Mouse (Mus musculus): ENCODE measurements around the gene Ryr2.
"Not testable (repeated sequence)": the region's sequence is repeated elsewhere in the genome, so short reads cannot be mapped to it uniquely, and the experiment has no call there.

Gene Ryr2

DNA sequence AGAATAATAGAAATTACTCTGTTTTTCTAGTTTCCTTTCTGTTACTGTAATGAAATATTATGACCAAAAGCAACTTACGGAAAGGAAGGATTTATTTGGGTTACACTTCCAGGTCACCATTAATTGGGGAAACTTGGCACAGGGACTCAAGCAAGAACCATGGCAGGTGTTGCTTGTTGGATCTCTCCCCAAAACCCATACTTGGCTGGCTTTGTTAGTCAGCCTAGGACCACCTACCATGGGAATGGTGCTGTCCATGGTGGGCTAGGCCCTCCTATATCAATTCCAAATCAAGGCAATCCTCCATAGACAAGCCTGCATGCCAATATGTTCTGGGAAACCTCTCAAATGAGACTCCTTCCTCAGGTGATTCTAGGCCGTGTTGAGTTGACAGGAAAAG lies 237.3 kb downstream of the Ryr2 start:
- no peak for DNase-seq

GRCm38 (mm10) chr13:11868979-11869378 lies 237.8 kb downstream of the Ryr2 start:
- DNase-seq = no peak

- DNase-seq = no peak
Measured at GRCm38 (mm10) chr13:11868056-11868455, 238.7 kb downstream of the Ryr2 start.

GRCm38 (mm10) chr13:11865261-11865660 lies 241.5 kb downstream of the Ryr2 start:
- DNase-seq = peak; percentile 26

GRCm38 (mm10) chr13:11851691-11852090 lies 255.1 kb downstream of the Ryr2 start:
- DNase-seq = no peak

DNA sequence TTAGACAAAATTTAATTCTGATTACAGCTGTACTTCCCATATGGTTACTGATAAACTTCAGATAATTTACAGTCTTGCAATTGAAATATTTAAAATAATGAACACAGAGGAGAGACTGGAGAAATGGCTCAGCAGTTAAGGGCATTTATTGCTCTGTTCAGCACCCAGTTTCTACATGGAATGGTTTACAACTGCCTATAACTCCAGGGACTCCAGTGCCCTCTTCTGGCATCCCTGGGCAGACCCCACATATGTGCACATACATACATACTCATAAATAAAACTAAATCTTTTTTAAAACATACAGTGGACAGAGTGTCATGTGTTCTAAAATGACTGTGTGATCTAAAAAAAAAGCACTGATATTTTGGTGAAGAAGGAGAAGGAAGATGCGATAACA lies 262.9 kb downstream of the Ryr2 start:
- DNase-seq = no peak

- no peak for DNase-seq
Measured at GRCm38 (mm10) chr13:11837870-11838269, 268.9 kb downstream of the Ryr2 start.

- no peak for DNase-seq
Measured at GRCm38 (mm10) chr13:11837152-11837551, 269.6 kb downstream of the Ryr2 start.

GRCm38 (mm10) chr13:11836304-11837078 lies 270.3 kb downstream of the Ryr2 start:
- no peak for DNase-seq

DNA sequence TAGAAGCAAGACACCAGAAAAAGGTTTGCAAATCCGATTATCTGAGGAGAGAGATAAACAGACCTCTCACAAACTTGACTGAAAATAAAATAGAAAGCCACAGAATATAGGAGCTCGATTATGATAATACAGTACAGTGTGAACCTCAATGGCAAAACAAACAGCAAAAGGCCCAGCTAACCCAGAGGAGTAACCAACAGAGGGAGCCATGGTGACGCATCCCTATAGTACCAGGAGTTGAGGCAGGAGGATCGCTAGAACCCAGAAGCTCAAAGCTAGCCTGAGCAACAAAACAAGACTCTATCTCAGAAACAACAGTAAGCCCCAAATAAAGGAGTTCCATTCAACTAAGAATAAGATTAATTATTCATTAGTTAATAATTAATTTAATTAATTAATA lies 275.5 kb downstream of the Ryr2 start:
- no peak for DNase-seq

DNA sequence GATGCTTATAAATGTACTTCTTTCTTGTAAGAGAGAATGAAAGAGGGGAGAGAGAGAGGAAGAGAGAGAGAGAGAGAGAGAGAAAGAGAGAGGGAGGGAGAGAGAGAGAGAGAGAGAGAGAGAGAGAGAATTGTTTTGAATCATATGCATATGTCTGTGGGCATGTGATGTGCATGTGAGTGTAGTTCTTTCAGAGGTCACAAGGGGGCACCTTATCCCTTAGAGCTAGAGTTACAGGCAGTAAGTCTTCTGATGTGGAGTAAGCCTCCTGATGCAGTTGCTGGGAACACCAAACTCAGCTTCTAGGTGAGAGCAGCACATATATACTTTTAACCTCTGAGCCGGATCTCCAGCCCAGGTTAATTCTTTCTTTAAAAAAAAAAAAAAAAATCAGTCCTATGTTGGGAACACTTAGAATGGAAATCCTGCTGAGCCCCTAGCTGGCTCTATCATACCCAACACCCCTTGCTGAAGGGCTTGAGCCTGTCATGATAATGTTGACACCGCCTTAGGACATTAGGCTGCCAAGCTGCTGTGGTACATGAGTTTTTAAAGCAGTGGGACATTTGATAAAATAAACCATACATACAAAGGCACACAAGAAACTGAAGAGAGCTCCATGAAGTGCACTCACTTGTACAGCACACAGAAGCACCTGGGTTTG lies 281.1 kb downstream of the Ryr2 start:
- DNase-seq = no peak

- no peak for DNase-seq
Measured at GRCm38 (mm10) chr13:11818723-11819122, 288.0 kb downstream of the Ryr2 start.

GRCm38 (mm10) chr13:11809365-11809764 lies 297.4 kb downstream of the Ryr2 start:
- DNase-seq = not testable (repeated sequence)

DNA sequence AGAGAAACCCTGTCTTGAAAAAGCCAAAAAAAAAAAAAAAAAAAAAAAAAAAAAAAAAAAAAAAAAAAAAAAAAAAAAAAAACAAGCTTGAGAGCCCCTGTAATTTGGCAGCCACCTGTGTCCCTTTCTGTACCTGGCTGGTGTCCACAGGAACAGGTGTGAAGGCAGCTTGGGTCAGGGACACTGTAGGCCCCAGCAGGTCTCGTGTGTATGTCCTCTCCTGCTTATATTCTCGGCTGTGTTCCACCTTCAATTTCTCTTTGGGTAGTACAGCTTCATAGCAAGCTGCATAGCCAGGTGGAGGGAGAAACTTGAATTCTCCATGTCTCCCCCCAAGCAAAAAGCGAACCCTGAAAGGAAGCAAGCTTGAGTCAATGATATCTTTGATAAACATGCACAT lies 314.2 kb downstream of the Ryr2 start:
- no peak for DNase-seq

DNA sequence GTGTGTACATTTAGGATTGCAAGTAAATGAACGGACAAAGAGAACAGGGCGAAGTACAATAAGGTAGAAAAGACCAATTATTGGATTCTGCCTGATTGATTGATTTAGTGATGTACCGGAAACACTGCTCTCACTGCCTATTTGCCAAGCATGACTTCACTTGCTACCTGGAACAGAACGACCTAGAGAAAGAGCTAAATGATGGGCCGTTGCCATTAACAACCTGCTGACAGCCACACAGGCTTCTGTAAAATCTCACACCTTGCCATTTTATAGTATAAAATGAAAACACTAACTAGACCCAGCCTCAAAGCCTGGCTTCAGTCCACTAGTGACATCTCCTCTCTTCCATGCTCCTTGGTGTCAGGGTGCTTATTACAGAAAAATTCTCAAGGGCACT lies 316.2 kb downstream of the Ryr2 start:
- DNase-seq = no peak

DNA sequence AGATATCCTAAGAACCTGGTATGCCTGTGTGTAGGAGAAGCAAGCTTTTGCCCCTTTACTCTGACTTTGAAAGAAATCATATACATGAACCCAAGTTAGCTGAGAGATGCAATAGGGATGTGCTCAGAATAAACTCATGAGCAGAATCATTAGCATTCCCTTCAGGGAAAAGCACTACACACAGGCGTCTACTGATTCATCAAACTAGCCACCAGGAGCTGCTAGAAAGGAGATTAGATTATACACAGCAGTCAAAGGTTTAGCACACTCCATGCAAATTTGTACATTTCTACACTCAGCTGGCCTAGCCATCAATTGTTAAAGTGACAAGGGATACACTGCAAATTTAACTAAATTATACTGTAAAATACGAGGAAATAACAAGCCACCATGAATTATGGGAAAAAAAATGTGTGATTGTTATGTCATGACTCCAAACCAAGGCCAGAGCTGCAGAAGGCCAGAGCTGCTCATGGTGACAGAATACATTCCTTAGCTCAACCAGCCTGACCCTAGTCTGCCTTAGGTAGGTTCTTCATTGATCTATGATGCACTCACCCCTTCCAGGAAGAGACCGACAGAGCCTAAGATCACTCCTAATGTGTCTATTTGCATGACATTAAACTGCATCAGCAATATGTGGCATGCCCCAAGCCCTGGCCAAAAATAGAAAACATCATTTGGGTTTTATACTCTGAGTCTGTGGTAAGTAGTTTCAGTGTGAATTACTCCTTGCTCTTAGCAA lies 324.2 kb downstream of the Ryr2 start:
- DNase-seq = no peak

GRCm38 (mm10) chr13:11781065-11781464 lies 325.7 kb downstream of the Ryr2 start:
- DNase-seq = no peak

- no peak for DNase-seq
Measured at GRCm38 (mm10) chr13:11777726-11778125, 329.0 kb downstream of the Ryr2 start.

GRCm38 (mm10) chr13:11772173-11772572 lies 334.6 kb downstream of the Ryr2 start:
- no peak for DNase-seq

GRCm38 (mm10) chr13:11766899-11767298 lies 339.8 kb downstream of the Ryr2 start:
- DNase-seq = no peak

GRCm38 (mm10) chr13:11763925-11764324 lies 342.8 kb downstream of the Ryr2 start:
- peak; percentile 33 for DNase-seq

- no peak for DNase-seq
Measured at GRCm38 (mm10) chr13:11763104-11763503, 343.6 kb downstream of the Ryr2 start.

- DNase-seq = no peak
Measured at GRCm38 (mm10) chr13:11757894-11758293, 348.9 kb downstream of the Ryr2 start.

DNA sequence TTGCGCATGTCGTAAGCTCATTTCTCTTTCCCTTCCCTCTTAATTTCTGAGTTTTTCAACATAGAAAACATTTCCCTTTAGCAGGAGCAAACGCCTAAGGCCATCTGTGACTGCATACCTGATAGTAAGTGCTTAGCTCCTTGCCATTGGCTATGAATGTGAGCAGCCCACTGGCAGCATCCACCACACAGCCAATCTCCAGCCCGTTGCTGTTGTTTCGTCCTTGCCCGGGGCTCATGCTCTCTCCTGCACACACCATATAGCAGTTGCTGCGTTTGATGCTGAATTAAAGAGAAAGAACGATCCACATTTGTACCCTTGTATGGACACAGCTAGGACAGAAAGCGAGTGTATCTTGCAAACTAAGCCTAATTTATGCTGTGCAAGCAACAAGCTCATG lies 361.3 kb downstream of the Ryr2 start:
- DNase-seq = no peak
